Mouse (Mus musculus) kidney, embryonic 16.5 days (tissue): ENCODE measurements at regions not wholly inside any gene's neighbourhood (a gene's known extent, or its start where the extent isn't known, plus 50 kb on each side); places are given as distances from the start of the nearest gene placed in this dataset.

Experiments used
- ATAC-seq: fragments of 200-750 bp; cut with Nextera tagmentation; 2 replicates; pipeline ENCODE4 v1.8.0; 2017; ENCODE audit warnings: moderate TSS enrichment; ENCODE audit not compliant: low FRiP score, low TSS enrichment
- H3K27ac ChIP-seq: fragments of 300-500 bp; sonication (generic); 2 replicates; pipeline ENCODE4 v1.5.1; 2014; ENCODE audit warnings: low read length
- H3K27me3 ChIP-seq: fragments of 300-500 bp; sonication (generic); 2 replicates; pipeline ENCODE4 v1.6.1; 2014; ENCODE audit warnings: low read length, control low read depth, mixed read lengths; ENCODE audit not compliant: insufficient read depth
- H3K36me3 ChIP-seq: fragments of 300-500 bp; sonication (generic); 2 replicates; pipeline ENCODE4 v1.6.1; 2014; ENCODE audit warnings: low read length, control low read depth, mixed read lengths; ENCODE audit not compliant: insufficient read depth
- H3K4me1 ChIP-seq: fragments of 300-500 bp; sonication (generic); 2 replicates; pipeline ENCODE4 v1.6.1; 2014; ENCODE audit warnings: low read length, control low read depth, mixed read lengths; ENCODE audit not compliant: insufficient read depth
- H3K4me2 ChIP-seq: fragments of 300-500 bp; sonication (generic); replicated peaks from 2 replicates; pipeline ENCODE4 v1.6.1; 2014; ENCODE audit warnings: low read depth, low read length
- H3K4me3 ChIP-seq: fragments of 300-500 bp; sonication (generic); 2 replicates; pipeline ENCODE4 v1.5.1; 2014; ENCODE audit warnings: mild to moderate bottlenecking, low read length
- H3K9ac ChIP-seq: fragments of 300-500 bp; sonication (generic); replicated peaks from 2 replicates; pipeline ENCODE4 v1.6.1; 2014; ENCODE audit warnings: low read length
- H3K9me3 ChIP-seq: fragments of 300-500 bp; sonication (generic); 2 replicates; pipeline ENCODE4 v1.6.1; 2016; ENCODE audit warnings: low read length, control low read depth
- WGBS: fragments of 180-500 bp; shearing (Covaris S2); extraction: QIAGEN DNeasy Blood & Tissue Kit; methylation state at CpG from one replicate; pipeline ENCODE4 v1.1.7; 2014; 5-methylcytosine and 5-hydroxymethylcytosine counted together

DNA sequence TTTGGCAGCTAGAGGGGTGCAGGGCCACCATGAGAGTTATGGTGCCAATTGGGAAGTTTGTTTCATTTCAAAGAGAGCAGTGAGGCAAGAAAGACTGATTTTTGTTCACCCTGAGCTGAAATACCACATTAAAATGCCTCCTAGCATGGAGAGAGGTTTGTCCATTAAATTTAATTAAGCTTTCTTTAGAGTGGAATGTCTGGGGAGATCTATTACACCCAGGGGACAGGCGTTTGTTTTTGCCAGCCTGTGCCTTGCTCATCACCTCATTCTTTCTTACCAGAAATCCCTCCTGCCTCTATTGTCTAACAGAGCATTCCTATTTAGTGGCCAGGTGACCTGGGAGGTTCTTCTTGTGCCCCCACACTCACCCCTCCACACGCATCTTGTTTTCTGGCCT lies 55.2 kb upstream of the Rcn1 start:
- Histone ChIP-seq H3K4me2 (no peak overlapping the region), H3K9me3 (no peaks in the 10 kb centered on the region), H3K4me1 (no peaks in the 10 kb centered on the region), H3K36me3 (no peaks in the 10 kb centered on the region), H3K27ac (no peak overlapping the region), H3K9ac (no peak overlapping the region), H3K4me3 (no peak overlapping the region), H3K27me3 (no peaks in the 10 kb centered on the region)
- ATAC-seq, result no peak
- 17% methylated on average over 2 of the region's 2 CpGs for WGBS

DNA sequence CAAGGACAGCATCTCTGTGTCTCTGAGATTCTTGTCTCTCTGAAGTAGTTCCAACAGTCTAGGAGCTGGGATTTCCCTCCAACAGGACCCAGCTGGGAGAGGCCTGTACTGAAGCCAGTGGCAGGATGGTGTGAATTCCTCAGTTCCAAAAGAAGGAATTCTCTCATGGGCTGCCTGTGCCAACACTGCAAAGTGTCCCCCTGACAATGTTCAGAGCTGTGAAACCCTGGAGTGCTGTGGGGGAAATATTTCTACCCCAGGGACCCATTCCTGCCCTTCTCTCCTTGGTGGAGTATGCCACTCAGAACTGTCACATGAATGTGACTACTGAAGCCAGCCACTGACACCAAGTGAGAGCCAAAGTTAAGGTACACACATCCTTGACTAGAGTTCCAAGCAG lies 55.7 kb upstream of the Rcn1 start:
- H3K27ac ChIP-seq, result no peak overlapping the region
- H3K4me3 ChIP-seq, result no peak overlapping the region
- no peaks in the 10 kb centered on the region for H3K4me1 ChIP-seq
- no peak overlapping the region for H3K4me2 ChIP-seq
- H3K9me3 ChIP-seq, result no peaks in the 10 kb centered on the region
- no peaks in the 10 kb centered on the region for H3K27me3 ChIP-seq
- H3K36me3 ChIP-seq, result no peaks in the 10 kb centered on the region
- ATAC-seq, result no peak
- no peak overlapping the region for H3K9ac ChIP-seq

DNA sequence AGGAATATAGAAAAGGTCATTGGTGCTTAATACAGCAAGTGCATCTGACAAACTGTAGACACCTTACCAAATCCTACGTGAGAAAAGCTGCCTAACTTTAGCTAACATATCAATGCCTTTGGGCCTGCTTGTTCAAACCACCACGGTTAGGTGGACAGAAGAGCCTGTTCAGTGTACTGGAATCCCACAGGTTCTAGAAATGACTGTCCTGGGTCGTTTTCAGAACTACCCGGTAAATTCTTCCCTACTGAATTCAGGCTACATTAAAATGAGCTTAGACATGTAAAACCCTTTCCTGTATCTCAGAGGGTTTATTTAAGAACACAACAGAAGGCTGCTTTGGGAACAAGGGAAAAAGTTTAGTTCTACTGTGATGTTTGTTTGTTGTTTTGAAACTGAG lies 59.5 kb upstream of the Rcn1 start:
- Histone ChIP-seq H3K9me3 (no peaks in the 10 kb centered on the region), H3K4me2 (no peak overlapping the region), H3K27ac (no peak overlapping the region), H3K4me3 (no peak overlapping the region), H3K36me3 (no peaks in the 10 kb centered on the region), H3K27me3 (no peaks in the 10 kb centered on the region), H3K4me1 (no peaks in the 10 kb centered on the region), H3K9ac (no peak overlapping the region)
- 80% methylated on average over 4 of the region's 4 CpGs for WGBS
- ATAC-seq, result no peak

DNA sequence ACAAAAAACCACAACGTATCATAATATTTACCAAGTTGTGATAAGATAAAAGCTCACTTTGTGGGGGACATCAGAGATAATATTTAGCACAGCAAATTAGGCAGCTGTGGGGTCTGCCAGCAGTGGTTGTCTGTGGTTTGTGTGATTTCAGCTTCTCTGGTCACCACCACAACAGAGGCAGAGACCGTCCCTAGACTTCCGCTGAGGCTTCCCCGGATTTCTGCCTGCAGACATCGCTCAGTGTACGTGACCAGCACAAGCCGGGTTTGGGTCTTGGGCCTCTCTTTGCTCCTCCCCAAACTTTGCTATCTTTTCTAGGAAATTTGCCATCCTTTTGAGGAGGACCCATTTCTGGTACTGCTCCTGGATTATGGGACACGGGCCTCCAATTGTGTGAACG lies 60.4 kb upstream of the Rcn1 start:
- no peak overlapping the region for H3K9ac ChIP-seq
- no peak overlapping the region for H3K4me3 ChIP-seq
- H3K27me3 ChIP-seq, result no peaks in the 10 kb centered on the region
- no peak overlapping the region for H3K4me2 ChIP-seq
- no peak for ATAC-seq
- no peaks in the 10 kb centered on the region for H3K4me1 ChIP-seq
- H3K27ac ChIP-seq, result no peak overlapping the region
- WGBS, result 81% methylated on average over 9 of the region's 9 CpGs
- no peaks in the 10 kb centered on the region for H3K9me3 ChIP-seq
- no peaks in the 10 kb centered on the region for H3K36me3 ChIP-seq

DNA sequence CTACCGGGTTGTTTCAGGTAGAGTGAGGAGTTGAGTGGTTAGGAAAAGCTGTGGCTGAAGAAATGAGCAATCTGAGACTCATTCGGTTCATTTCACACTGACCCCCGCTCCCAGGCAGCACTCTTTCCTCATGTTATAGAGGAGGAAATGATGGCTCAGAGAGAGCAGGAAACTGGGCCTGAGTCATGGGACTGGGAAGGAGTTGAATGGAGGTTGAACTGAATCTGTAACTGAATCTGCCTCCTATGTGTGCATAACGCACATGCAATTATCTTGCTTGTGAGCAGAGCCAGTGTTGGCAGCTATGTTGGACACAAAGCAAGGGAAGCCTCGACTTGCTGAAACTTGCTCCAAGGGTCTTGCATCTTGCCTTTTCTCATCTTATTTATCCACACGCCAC lies 66.5 kb upstream of the Rcn1 start:
- H3K27ac ChIP-seq, result no peak overlapping the region
- no peak for ATAC-seq
- H3K4me1 ChIP-seq, result no peaks in the 10 kb centered on the region
- H3K9me3 ChIP-seq, result no peaks in the 10 kb centered on the region
- no peak overlapping the region for H3K9ac ChIP-seq
- no peak overlapping the region for H3K4me2 ChIP-seq
- no peak overlapping the region for H3K4me3 ChIP-seq
- WGBS, result 70% methylated on average over 6 of the region's 6 CpGs
- H3K36me3 ChIP-seq, result no peaks in the 10 kb centered on the region
- no peaks in the 10 kb centered on the region for H3K27me3 ChIP-seq

DNA sequence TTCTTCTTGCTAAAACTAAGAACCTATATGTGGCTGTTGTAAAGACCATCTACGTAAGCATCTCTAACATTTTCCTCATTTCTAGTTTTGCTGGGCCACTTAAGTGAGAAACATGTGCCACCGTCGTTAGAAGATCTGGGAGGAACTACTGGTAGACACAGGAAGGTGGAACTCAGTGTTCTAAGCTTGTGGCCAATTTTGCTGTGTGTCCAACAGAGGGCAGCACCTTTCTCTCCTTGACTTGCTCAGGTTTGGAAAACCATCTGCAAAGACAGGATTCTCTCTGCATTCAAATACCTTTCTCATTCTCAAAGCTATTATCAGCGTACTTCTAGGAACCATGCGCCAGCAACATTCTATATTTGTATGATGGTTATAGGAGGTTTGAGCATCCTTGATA lies 69.8 kb upstream of the Rcn1 start:
- Histone ChIP-seq H3K9me3 (no peaks in the 10 kb centered on the region), H3K27ac (no peak overlapping the region), H3K36me3 (no peaks in the 10 kb centered on the region), H3K4me3 (no peak overlapping the region), H3K27me3 (no peaks in the 10 kb centered on the region), H3K4me1 (no peaks in the 10 kb centered on the region), H3K4me2 (no peak overlapping the region), H3K9ac (no peak overlapping the region)
- 43% methylated on average over 5 of the region's 5 CpGs for WGBS
- ATAC-seq, result no peak

DNA sequence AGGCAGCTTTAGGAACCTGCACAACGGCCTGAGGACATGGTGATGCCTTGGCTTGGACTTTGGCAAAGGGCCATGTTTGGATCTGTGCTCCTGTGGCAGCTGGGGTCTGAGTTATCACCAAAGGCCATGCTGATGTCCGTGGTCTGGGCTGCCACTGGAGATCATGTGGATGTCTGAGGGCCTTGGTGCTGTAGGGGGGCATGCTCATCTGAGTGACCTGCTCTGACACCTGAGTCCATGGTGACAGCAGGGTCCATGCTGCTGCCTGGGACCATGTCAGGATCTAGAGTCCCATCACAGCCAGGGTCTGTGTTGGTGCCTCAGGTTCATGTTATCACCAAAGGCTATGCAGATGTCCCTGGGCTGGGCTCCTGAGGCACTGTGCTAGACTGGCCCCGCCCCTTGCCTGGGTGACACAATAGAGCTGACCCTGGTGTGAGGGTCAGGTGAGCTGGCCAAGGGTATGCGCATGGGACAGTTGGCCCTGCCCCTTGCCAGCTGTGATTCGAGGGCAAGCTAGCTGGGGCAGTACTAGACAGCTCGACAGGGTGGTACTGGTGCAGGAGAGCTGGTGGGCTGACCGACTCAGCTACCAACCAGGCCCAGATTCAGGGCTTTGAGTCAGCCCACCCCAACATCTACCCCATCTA lies 77.0 kb upstream of the Rcn1 start:
- H3K27ac ChIP-seq, result no peak overlapping the region
- H3K4me2 ChIP-seq, result no peak overlapping the region
- no peak overlapping the region for H3K4me3 ChIP-seq
- no peaks in the 10 kb centered on the region for H3K27me3 ChIP-seq
- ATAC-seq, result peak; percentile 46; the same call in 1 of the 2 replicates
- H3K9me3 ChIP-seq, result no peaks in the 10 kb centered on the region
- H3K36me3 ChIP-seq, result no peaks in the 10 kb centered on the region
- no peak overlapping the region for H3K9ac ChIP-seq
- 82% methylated on average over 7 of the region's 7 CpGs for WGBS
- no peaks in the 10 kb centered on the region for H3K4me1 ChIP-seq

DNA sequence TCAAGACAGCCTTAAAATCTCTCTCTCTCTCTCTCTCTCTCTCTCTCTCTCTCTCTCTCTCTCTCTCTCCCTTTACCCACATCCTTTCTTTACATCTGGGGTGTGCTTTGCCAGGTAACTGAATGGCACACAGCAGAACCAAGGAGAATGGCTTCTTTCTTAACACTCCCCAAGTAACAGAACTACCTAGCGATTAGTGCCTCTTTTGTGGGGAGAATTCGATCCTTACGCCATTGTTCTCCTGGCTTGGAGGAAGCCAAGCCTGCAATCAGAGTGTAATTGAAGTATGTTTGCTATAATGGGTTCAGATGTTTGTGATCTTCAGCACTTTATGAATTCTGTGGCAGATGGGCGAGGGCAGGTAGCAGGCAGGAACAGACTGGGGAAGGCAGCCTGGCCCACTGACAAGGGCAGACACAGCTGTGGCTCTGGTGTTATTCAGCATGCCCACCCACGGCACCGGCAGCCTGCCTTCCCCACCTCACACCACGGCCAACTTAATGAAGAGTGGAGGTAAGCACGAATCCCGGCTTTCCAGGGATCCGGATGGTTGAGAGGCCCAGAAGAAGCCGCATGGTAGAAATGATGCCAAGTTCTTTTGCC lies 83.0 kb upstream of the Rcn1 start:
- ATAC-seq, result no peak
- WGBS, result 65% methylated on average over 11 of the region's 11 CpGs
- Histone ChIP-seq H3K27ac (no peak overlapping the region), H3K27me3 (no peaks in the 10 kb centered on the region), H3K4me3 (no peak overlapping the region), H3K4me2 (no peak overlapping the region), H3K4me1 (no peaks in the 10 kb centered on the region), H3K9me3 (no peaks in the 10 kb centered on the region), H3K36me3 (no peaks in the 10 kb centered on the region), H3K9ac (no peak overlapping the region)

DNA sequence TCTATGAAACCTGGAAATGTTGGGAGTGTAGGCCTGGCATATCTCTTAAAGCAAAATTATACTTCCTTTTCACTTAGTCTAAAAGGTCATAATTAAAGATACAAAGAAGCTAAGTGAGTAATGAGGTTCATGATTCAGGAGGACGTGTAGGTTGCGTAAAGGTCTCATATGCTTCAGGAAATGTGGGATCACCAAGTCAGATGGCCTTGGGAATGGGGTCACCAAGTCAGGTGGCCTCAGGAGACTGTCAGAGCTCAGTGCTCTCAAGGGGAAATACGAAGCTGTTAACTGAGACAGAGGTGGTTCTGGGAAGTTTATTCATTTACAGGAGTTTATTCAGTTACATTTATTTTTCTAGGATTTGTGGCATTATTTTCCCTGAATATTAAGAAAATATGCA lies 85.4 kb upstream of the Rcn1 start:
- Histone ChIP-seq H3K9ac (no peak overlapping the region), H3K4me1 (no peaks in the 10 kb centered on the region), H3K4me3 (no peak overlapping the region), H3K27me3 (no peaks in the 10 kb centered on the region), H3K9me3 (no peaks in the 10 kb centered on the region), H3K4me2 (no peak overlapping the region), H3K36me3 (no peaks in the 10 kb centered on the region), H3K27ac (no peak overlapping the region)
- no peak for ATAC-seq
- 52% methylated on average over 3 of the region's 3 CpGs for WGBS

DNA sequence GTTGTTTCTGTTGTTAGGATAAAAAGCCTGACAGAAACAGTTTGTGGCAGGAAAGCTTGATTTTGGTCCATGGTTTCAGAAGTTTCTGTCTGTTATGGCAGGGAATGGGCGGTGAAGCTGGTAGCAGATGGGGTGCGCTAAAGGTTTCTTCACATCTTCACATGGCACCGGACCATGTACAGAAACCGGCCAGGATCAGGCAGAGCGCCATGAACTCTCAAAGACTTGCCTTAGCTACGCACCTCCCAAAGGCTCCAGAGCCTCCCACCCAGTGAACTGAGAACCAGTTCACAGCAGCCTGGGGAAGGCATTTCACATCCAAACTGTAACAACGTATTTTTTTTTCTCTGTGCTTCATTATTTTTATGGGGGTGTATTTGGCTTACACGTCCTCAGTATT lies 86.2 kb upstream of the Rcn1 start:
- H3K4me2 ChIP-seq, result no peak overlapping the region
- WGBS, result 82% methylated on average over 8 of the region's 8 CpGs
- no peaks in the 10 kb centered on the region for H3K36me3 ChIP-seq
- H3K27ac ChIP-seq, result no peak overlapping the region
- H3K4me3 ChIP-seq, result no peak overlapping the region
- no peaks in the 10 kb centered on the region for H3K4me1 ChIP-seq
- no peaks in the 10 kb centered on the region for H3K9me3 ChIP-seq
- ATAC-seq, result no peak
- H3K27me3 ChIP-seq, result no peaks in the 10 kb centered on the region
- H3K9ac ChIP-seq, result no peak overlapping the region
